ENCODE assay signal across 13 mouse cellular contexts in genomic region chr11:118215928-118216458, GRCm38 (mm10). TPM values are rescaled to one million over a fixed set of nuclear protein-coding genes. Genes with fewer than 3 reads are reported as not detected.
DNase-seq lines count a peak whose midpoint lies in the region; TF ChIP-seq lines count a peak whose summit lies in the region.
"Had no signal": no experiment of that assay in that cellular context is flagged by ENCODE, and none has a peak within 500 bp of the region (broad histone marks: within the 10 kb centered on the region; RNA-seq: fewer than 3 reads in every experiment).

No protein-coding gene starts in this region.

- TF ChIP-seq CTCF in layer of hippocampus, adult 2 months (conservative IDR thresholded peaks at IDR 0.05) = no peak

- peak; percentile 36 for DNase-seq in cerebellum, adult 9-10 months
- no peak for DNase-seq in cerebellum, postnatal 10 days
- no peak for DNase-seq in layer of hippocampus, adult 2 months (ENCODE audit: low spot score in 2 of 2)
- DNase-seq in layer of hippocampus, adult 18-20 months (ENCODE audit: low spot score in 2 of 2) = no peak
- DNase-seq in skeletal muscle tissue, adult 2 months (ENCODE audit: low read depth, low spot score) = peak; percentile 52
- no peak for DNase-seq in layer of hippocampus, adult 11-12 months (ENCODE audit: low spot score)
- DNase-seq in right cerebral cortex, postnatal 36 days (ENCODE audit: low spot score in 2 of 2) = no peak
- DNase-seq: liver, embryonic 13.5 days; lung, postnatal 4 days had no signal

- H3K27ac ChIP-seq in layer of hippocampus, adult 2 months = peak overlapping the region; percentile 28; the same call in 1 of the 2 replicates
- H3K27ac ChIP-seq in brown adipose tissue, adult 24 weeks (replicated peaks; ENCODE audit: low read depth, low read length) = peak overlapping the region; percentile 94
- H3K27ac ChIP-seq: hindbrain, embryonic 13.5 days; kidney, embryonic 15.5 days; liver, embryonic 13.5 days; midbrain, embryonic 15.5 days had no signal

- peaks cover 61% of the 10 kb centered on the region for H3K4me1 ChIP-seq in brown adipose tissue, adult 24 weeks (ENCODE audit: control insufficient read depth, insufficient read depth, insufficient read length, low read length)

- no peak overlapping the region for H3K4me3 ChIP-seq in layer of hippocampus, adult 2 months
- no peak overlapping the region for H3K4me3 ChIP-seq in brown adipose tissue, adult 24 weeks (ENCODE audit: insufficient read depth, low read depth, low read length)
- H3K4me3 ChIP-seq: hindbrain, embryonic 13.5 days; kidney, embryonic 15.5 days; liver, embryonic 13.5 days; midbrain, embryonic 15.5 days had no signal

RNA-seq across cellular contexts. Expression of gene Cyth1, which starts 32.4 kb away (rescaled TPM):
- 100 to 1,000 TPM; 101 to 108 TPM for total RNA-seq in layer of hippocampus, adult 2 months (2021)
- total RNA-seq in layer of hippocampus, adult 18-20 months (2021) = 10 to 100 TPM; 88.0 to 91.7 TPM
- polyA plus RNA-seq in brown adipose tissue, adult 24 weeks (2012; ENCODE audit: insufficient read depth, insufficient read length, missing spikeins) = 37.2 and 41.9 TPM in 2 replicates

Comparison
In these comparisons a context has a peak if more than half of its experiments do, and no peak if none do; other contexts are left out.
1. DNase-seq: peak in cerebellum, adult 9-10 months (single experiment) and skeletal muscle tissue, adult 2 months (single experiment); none in cerebellum, postnatal 10 days (0 of 2), layer of hippocampus, adult 2 months (0 of 2), layer of hippocampus, adult 18-20 months (0 of 2), layer of hippocampus, adult 11-12 months (single experiment) and right cerebral cortex, postnatal 36 days (0 of 2).